Mouse (Mus musculus) CD4-positive, CD25-positive, alpha-beta regulatory T cell, adult 4 months (primary cell): ENCODE results near the gene Lypd6. TPM values are rescaled to one million over a fixed set of nuclear protein-coding genes. Genes with fewer than 3 reads are reported as not detected.

Experiments
- ATAC-seq: one replicate; pipeline ENCODE4 v1.8.0; 2017
- polyA plus RNA-seq, 2 experiments: library from polyadenylated mRNA; unstranded; fragments of 100-300 nt; shearing (Covaris generic); gene quantifications; one replicate each; pipeline ENCODE4 v1.2.1; 2017

Lypd6 gene
- polyA plus RNA-seq, 2 experiments from 2014 or later, result not detected

DNA sequence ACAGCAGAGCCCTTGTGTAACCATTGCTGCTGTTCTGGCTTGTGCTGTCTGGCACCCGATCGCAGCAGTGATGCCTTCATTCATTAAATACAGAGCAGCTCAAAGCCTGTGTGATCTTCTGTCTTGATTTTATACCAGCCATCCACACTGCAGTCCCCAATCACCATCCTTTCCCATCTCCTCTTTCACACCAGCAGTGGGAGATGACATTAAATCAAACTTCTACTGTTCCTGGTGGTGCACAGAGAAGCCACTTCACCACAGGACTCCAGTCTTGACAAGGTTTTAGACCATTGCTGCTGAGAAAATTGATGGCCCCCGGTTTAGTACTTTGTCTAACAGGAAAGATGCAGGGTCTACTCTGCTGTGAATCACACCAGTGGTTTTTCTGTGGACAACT is 44.9 kb downstream of the Lypd6 start:
- no peak for ATAC-seq

DNA sequence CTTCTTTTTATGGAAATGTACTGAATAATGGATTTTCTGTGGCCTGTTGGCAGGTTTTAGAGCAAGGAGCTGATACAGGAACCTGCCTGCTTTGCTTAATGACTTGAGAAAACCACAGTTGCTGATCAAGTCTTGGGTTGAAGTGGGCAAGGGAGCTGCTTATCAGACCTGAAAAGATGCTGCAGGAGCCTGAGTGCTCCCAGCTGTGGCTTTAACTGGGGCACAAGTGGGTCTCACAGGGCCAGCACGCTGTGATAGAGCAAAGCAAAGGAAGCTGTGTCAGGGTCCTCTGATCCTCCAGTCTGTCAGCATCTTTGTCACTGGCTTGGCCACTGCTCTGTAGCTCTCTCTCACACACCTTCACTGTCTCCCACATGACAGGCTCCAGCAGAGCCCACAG is 45.4 kb downstream of the Lypd6 start:
- no peak for ATAC-seq

DNA sequence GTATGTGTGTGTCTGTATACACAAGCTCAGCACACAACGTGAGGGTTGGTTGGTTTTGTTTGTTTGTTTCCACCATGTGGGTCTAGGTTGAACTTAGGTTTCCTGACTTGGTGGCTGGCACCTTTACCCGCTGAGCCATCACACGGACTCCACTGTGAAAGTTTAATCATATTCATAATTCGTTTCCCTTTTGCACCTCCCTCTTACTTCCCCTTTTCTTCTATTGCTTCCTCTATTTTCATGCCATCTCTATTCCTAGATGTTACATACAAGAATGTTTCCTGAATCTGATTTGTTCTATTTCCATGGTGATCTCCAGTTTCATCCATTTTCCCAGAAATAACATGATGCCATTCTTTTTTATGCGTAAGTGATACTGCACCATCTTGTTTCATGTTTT is 46.2 kb downstream of the Lypd6 start:
- no peak for ATAC-seq

DNA sequence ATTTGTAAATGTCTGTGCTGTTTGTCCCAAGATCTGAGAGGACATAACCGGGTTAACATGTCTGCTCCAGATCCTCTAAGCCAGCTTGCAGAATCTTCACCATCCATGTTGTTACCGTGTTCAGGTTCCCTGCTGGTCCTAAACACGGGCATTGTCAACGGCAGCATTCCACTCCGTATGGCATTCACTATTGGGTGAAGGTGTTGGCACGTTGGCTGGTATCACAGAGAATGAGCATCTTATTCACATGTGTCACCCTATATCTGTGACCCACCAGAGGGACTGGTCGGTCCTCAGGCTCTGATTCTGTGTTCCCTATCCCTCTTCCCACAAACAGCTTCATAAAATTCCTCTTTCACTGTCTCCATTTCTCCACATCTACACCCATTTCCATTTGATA is 52.9 kb downstream of the Lypd6 start:
- no peak for ATAC-seq

DNA sequence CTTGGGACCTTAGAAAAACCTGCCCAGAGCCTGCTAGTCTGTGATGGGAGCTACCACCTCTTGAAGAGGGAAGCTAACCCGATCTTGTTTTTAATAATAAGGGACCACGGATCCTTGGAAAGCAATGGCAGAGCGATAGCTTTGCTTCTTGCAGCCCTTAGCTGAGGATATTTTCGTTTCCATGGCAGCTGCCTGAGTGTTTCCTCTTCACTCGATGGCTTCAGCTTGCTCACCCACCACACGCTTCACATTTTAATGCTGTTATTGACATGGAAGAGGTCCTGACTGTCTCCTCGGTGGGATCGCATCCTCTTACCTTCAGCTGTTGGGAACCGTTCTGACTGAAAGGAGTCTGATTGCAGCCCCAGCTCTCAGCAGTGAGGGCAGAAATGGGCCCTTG is 54.6 kb downstream of the Lypd6 start:
- ATAC-seq, result no peak

DNA sequence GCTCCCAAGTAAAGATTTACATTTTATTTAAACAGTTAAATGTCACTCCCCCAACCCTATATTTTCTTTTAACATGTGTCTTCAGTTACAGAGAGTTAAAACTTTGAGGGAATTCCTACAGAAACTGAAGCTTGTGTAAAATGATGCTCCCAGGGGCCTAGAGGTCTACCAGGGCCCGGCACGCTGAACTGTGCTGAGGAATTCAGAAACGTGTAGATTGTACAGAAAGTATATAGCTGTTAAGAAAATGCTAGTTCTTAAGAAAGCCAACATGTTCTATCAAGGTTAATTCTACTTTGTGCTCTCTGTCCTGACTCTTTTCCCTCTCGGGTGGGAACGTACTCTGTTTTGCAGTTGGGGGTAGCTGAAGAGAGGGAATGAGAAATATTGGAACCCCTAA is 57.1 kb downstream of the Lypd6 start:
- ATAC-seq, result no peak

DNA sequence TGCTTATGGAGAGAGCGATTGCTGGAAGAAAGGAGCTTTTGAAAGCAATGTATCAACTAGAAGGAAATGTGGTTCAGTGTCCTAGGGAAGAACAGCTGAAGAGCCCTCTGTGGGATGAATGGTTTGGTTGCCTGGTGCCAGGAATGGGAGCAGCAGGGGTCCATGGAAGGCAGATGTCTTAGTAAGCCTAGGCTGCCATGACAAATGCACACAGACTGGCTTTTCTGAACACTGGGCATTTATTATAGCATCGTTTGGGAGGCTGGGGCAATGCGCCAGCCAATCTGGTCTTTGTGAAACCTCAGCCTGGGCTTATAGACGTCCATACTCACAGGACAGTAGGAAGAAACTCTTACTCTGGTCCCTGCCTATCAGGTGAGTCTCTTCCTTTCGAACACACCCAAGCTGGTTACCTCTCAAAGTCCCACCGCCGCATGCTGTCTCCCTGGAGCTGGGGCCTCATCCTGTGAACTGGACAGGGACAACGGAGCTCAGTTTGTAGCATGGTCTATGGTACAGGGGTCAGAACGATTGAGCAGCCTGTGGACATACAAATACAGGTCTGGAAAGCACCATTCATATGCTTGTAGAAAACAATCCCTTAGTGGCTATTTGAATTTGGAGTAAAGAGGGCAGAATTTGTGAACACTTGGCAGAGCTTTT is 61.4 kb downstream of the Lypd6 start:
- no peak for ATAC-seq

DNA sequence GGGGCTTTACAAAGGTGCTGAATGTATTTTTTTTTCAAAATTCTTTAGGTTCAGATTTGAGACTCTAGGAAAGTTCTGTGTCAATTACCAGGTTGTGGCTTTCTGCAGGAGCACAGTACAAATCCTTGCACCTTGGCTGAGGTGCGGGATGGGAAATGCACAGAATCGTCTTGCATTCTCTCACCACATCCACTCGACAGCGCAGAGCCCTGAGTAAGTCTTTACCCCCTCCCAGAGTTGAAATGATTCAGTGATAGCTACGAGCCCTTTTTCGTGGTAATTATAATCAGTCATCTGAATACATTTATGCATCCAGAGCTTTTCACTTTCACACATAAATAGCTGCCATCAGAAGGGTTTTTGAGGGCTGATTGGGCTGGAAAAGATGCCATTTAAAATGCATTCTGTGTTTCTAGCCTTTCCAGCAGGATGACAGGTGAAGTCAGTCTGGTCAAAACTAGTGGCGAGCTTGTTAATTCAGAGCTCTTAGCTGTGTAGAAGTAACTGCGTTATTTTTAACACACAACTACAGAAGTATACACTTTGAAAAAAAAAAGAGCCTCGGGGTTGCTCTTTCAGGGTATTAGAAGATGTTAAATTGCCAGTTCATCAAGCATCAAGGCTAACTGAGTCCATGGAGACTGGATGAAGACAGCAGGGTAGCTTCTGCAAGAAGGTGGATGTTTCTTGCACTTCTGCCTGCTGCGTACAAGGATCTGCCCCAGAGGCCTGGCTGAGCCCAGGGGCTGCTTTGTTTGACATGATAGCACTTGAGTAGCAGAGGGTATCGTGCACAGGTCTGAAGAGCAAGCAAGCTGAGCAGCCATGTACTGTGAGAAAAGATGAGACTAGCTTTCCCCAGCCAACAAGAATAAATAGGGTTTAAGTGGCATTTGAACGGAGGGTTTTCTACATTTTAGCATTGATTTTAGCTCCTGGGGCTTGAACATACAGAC is 62.4 kb downstream of the Lypd6 start:
- no peak for ATAC-seq

DNA sequence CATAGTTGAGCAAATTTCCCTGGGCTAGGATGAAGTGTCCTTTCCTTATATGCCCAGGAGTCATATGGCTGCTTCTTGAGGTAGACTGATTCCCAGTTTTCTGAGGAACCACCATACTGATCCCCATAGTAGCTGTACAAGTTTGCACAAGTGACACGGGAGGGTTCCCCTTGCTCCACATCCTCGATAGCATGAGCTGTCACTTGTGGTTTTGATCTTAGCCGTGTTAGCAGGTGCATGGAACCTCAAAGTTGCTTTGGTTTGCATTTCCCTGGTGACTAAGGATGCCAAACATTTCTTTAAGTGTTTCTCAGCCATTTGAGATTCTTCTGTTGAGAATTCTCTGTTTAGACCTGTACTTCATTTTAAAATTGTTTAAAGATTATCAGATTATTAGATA is 64.4 kb downstream of the Lypd6 start:
- no peak for ATAC-seq

DNA sequence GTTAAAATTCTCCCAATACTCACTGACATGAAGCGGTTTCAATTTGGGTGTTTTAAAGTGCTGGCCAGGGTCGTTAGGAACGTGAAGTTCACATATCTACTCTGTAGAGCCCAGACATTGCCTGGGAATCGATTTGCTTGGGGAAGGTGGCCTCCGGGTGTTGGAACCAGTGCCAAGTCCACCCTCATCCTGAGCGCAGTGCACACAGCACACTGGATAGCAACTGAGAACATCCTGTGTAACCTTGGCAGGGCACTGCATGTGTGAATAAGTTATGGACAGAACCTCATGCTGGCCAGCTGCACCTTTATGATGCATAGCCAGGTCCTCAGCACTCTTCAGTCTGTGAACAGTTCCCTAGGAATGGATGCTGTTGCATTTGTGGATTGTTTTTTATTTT is 77.4 kb downstream of the Lypd6 start:
- ATAC-seq, result no peak

DNA sequence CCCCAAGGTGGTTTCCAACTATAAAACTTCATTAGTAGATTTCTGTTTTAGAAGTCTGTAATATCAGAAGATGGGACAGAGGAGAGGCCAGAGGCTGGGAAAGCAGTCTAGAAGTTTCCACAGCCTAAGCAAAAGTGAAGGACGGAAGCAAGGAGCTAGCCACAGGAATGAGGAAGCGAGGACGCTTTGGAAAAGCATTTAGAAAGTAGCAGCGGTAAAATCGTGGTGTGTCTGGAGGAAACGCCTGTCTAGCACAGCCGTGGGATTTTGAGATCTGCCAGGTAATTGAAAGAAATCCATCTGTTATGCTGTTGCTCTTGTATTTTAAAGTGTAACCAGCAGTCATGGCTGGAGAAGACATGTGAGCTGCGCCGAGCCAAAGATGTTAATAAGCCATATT is 81.1 kb downstream of the Lypd6 start:
- no peak for ATAC-seq

DNA sequence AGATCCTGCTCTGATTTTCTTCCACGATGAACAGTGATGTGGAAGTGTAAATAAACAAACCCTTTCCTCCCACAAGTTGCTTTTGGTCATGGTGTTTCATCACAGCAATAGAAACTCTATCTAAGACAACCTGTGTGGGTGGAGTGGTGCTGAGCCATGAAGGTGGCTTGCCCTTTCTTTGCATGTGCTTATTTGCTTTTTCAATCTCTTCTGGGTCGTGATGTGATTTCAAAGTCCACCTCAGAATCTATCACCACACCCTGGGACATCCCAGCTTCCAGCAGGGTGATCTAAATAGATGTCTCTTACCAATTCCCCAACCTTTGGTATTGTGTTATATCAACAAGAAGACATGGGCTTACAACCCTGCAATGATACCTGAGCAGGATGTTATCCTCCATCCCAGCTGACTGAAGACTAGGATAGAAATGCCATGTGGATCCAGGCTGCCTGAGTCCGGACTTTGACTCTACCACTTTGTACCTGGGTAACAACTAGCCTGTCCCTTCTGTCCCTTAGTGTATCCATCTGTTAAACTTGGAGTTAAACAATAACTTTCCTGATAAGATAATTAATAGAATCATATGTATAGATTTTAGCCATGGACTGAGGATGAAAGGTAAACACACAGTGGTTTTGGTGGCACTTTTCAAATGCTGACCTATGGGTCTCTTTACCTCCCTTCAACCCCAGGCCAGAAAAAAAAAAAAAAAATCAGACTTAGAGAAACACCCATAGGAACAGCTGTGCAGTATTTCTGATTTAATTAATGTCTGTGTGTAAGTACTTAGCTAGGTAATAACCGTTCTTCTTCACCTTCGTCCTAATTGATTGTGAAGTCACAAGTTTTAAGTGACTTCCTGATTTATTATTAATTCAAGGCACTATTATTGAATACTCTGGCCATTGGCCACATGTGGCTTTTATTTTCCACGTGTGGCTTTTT is 83.3 kb downstream of the Lypd6 start:
- ATAC-seq, result no peak

DNA sequence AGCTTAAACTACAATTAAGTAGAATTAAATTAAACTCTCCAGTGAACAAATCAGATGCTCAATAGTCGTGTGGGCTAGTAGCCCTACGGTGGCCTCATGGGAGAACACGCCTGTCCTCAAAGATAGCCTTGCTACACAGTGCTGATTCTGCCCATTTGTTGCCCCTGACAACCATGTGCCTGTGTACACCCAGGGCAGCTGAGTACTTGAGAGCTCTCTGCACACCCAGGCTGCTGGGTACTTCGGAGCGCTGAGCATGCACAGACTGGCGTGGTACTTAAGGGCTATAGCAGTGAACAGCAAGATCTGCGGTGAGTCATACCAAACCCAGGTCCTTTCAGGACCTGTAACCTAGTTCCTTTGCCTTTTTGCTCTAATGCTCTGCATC is 84.0 kb downstream of the Lypd6 start:
- ATAC-seq, result no peak

DNA sequence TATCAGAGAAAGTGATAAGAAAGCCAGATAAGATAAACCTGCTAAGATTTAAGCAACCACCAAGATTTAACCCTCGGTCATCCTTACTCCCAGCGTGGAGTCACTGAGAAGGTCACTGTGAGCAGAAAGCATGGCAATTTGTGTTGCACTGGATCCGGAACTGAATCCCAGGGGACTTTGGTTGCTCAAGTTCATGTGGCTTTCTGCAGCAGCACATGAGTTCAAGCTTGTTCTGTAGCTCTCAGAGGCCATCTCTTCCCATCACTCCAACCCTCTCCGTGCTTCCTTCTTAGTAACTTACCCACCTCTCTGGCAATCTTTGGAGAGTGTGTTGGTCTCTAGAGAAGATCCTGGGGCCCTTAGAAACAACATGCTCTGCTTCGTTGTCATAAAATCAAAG is 84.6 kb downstream of the Lypd6 start:
- no peak for ATAC-seq

DNA sequence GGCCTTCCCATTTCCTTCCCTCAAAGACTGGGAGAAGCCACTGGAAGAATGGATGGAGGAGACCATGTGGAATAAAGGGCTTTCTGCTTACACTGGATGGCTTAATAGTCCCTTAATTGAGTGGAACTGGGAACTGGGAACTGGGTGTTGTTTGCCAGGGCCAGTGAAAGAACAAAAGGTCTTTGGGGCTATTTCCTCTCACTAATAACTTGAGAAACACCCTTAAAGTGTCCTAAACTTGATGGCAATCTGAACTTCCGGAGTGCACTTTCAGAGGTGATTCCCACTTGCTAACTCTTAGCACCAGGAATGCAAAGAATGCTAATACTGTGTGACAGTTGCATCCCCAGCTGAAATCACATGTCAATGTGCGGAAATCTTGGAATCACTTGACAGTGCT is 85.2 kb downstream of the Lypd6 start:
- ATAC-seq, result no peak

DNA sequence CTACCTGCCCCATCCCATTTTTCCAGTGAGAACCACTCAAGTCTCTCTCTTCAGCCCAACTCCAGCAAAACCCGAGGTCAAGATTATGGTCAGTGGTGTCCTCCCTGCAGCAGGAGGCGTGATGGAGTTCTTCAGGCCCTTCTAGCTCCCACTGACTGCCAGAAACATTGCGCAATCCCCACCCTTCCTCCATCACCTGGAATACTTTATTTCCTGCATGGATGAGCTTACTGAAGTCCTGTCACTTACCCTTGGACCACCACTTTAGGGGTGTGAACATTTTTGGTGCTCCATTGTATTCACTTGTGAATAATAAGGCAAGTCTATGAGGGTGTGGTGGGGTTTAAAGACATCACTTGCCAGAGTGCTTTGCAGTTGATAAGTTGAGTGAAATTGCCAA is 85.7 kb downstream of the Lypd6 start:
- ATAC-seq, result no peak

DNA sequence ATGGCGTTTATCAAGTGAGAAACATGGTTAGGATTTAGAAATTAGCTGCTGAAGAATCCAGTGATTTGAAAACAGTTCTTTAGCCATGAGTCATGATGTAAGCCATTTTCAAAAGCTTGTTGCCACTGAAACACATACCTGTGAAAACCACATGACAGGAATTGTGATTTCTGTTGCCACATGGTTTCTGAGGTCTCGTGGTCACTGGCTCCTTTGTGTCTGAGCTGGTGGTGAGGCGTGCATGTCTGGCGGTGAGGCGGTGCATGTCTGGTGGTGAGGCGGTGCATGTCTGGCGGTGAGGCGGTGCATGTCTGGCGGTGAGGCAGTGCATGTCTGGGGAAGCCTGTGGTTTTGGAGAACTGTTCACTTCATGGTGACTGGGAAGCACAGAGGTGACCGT is 89.8 kb downstream of the Lypd6 start:
- ATAC-seq, result no peak

DNA sequence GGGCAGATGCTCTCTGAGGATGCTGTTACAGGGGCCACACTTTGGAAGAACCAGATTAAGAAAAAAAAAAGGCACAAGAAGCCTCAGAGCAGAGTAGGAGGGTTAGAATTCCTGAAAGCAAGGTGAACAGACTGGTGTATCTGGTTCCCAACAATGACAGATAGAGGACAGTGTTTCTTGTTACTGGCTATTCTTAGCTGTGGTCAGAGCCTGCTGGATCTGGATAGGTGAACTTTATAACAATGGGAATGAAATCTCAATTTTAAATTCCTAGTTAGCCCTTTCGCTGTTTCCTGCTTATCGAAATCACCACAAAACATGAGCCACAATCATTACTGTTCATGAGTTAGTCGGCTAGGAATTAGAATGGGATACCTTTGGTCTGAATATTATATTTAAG is 93.8 kb downstream of the Lypd6 start:
- no peak for ATAC-seq

DNA sequence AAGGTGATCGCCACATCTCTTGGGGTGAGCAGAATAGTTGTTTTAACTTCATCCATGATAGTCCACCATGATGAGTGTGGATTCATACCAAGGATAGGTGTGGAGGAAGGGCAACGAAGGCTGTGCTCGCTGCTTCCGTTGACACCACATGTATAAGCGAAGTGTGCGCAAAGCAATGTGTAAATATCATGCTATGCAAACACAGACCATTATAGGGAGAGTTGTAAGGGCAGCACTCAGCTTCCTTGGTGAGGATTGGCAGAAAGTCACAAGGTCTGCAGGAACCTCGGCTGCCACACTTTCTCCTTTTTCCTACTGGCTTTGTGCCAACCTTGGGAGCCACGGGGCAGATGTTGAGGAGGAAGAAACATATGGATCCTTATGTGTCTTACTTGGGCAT is 97.4 kb downstream of the Lypd6 start:
- ATAC-seq, result no peak

DNA sequence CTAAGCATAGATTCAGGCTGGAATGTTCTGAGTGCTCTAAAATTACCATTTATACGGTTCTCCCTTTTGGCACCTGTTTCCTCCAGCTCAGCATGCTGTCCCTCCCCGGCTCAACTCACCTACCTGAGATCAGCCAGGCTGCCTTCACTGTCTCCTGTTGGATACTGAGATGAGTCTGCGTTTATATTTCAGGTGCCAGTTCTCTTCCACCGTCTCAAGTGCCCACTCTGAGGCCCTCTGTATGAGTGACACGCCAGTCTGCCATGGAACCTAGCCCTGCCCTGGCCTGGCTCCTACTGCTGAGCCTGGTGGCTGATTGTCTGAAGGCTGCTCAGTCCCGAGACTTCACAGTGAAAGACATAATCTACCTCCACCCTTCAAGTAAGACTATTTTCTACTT is 99.0 kb downstream of the Lypd6 start:
- ATAC-seq, result no peak

DNA sequence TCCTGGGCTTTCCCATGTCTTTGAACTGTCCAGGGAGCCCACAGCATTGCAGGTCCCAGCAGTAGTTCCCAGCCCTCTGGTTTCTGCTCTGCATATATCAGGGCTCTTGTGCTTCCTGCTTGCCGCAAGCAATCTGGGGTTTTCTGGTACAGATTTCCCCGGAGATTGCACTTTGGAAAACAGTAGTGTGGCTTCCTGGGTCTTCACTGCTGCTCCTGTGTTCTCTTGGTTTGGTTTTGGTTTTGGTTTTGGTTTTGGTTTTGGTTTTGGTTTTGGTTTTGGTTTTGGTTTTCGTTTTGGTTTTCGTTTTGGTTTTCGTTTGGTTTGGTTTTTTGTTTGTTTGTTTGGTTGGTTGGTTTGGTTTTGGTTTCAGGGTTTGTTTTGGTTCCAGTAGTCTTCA is 99.9 kb downstream of the Lypd6 start:
- ATAC-seq, result no peak

DNA sequence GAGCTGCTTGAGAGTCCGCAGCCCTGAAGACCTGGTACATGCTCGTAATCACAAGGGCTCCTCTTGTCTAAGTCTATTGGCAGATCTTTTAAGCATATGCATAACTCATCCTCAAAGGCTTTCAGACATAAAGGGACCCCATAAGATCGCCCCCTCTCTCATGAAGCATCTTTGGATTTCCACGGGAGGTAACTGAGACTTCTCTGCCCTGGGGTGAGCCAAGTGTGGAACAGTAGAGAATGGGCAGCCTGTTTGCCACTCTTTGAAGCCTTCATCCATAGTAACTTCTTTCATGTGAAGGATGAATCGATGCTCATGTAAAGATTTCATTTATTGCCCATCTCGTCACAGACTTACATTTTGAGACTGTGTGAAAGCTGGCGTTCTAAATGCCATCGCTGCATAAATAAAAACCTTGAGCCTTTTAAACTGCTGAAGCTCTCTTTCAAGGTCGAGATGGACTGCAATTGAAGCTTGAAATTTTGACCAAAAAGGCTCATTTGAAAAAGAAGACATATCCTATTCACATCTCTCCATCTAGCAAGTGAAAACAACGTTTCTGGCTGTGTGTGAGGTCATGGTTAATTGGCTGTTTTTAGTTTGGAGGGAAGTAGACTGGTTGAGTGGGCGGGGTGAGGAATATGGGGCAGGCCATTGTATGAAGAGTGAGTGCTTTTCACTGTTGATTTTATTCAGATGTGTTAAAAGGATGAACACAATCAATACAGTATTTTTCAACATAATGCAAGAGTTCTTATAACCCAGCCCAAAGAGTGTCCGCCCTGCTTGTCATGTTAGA is 107.7 kb downstream of the Lypd6 start:
- ATAC-seq, result no peak
